Mouse (Mus musculus): ENCODE measurements at regions not wholly inside any gene's neighbourhood (a gene's known extent, or its start where the extent isn't known, plus 50 kb on each side); places are given as distances from the start of the nearest gene placed in this dataset.

GRCm38 (mm10) chr16:95824720-95825534 is 123.1 kb downstream of the Ets2 start:
- intact Hi-C loops (cut with DNase I): no loop called here
- DNase-seq (ENCODE audit: low spot score in 2 of 2): no peak

- intact Hi-C loops (cut with DNase I): no loop called here
- DNase-seq (ENCODE audit: low spot score in 2 of 2): peak; percentile 26 to 30
Measured at GRCm38 (mm10) chr16:95823803-95824202, 121.9 kb downstream of the Ets2 start.

GRCm38 (mm10) chr16:95821080-95821479 is 119.2 kb downstream of the Ets2 start:
- intact Hi-C loops (cut with DNase I): no loop called here
- no peak for DNase-seq (ENCODE audit: low spot score in 2 of 2)

GRCm38 (mm10) chr16:95820606-95821005 is 118.7 kb downstream of the Ets2 start:
- DNase-seq (ENCODE audit: low spot score in 2 of 2): no peak
- intact Hi-C loops (cut with DNase I): no loop called here

GRCm38 (mm10) chr16:95820013-95820412 is 118.1 kb downstream of the Ets2 start:
- intact Hi-C loops (cut with DNase I): no loop called here
- no peak for DNase-seq (ENCODE audit: low spot score in 2 of 2)

- no peak for DNase-seq (ENCODE audit: low spot score in 2 of 2)
- intact Hi-C loops (cut with DNase I): loop anchor here (5.0 kb wide), 1 partner anchor 39 kb away; no protein-coding TSS in a partner anchor
Measured at GRCm38 (mm10) chr16:95815966-95816365, 114.1 kb downstream of the Ets2 start.

GRCm38 (mm10) chr16:95815206-95815731 is 113.4 kb downstream of the Ets2 start:
- intact Hi-C loops (cut with DNase I): loop anchor here (5.0 kb wide), 1 partner anchor 38 kb away; no protein-coding TSS in a partner anchor
- DNase-seq (ENCODE audit: low spot score in 2 of 2): no peak

GRCm38 (mm10) chr16:95814513-95815118 is 112.7 kb downstream of the Ets2 start:
- intact Hi-C loops (cut with DNase I): loop anchor here (5.0 kb wide), 1 partner anchor 37 kb away; no protein-coding TSS in a partner anchor

GRCm38 (mm10) chr16:95811092-95811491 is 109.2 kb downstream of the Ets2 start:
- DNase-seq (ENCODE audit: low spot score in 2 of 2): no peak
- intact Hi-C loops (cut with DNase I): no loop called here

More at GRCm38 (mm10) chr16:95814513-95815118, 112.7 kb downstream of the Ets2 start:
- DNase-seq (ENCODE audit: low spot score in 2 of 2): peak; percentile 52 to 66

- DNase-seq (ENCODE audit: low spot score in 2 of 2): no peak
- intact Hi-C loops (cut with DNase I): no loop called here
Measured at GRCm38 (mm10) chr16:95809127-95809876, 107.4 kb downstream of the Ets2 start.

GRCm38 (mm10) chr16:95806510-95806909 is 104.6 kb downstream of the Ets2 start:
- intact Hi-C loops (cut with DNase I): no loop called here
- no peak for DNase-seq (ENCODE audit: low spot score in 2 of 2)

GRCm38 (mm10) chr16:95804199-95804598 is 102.3 kb downstream of the Ets2 start:
- no peak for DNase-seq (ENCODE audit: low spot score in 2 of 2)
- intact Hi-C loops (cut with DNase I): no loop called here

- DNase-seq (ENCODE audit: low spot score in 2 of 2): peak in 1 of 2 experiments; percentile 35
- intact Hi-C loops (cut with DNase I): no loop called here
Measured at GRCm38 (mm10) chr16:95802641-95803040, 100.8 kb downstream of the Ets2 start.

GRCm38 (mm10) chr16:95802207-95802606 is 100.3 kb downstream of the Ets2 start:
- peak in 1 of 2 experiments; percentile 25 for DNase-seq (ENCODE audit: low spot score in 2 of 2)
- intact Hi-C loops (cut with DNase I): no loop called here

GRCm38 (mm10) chr16:95800911-95801442 is 99.1 kb downstream of the Ets2 start:
- intact Hi-C loops (cut with DNase I): no loop called here

GRCm38 (mm10) chr16:95798582-95798981 is 96.7 kb downstream of the Ets2 start:
- intact Hi-C loops (cut with DNase I): no loop called here
- DNase-seq (ENCODE audit: low spot score in 2 of 2): no peak

More at GRCm38 (mm10) chr16:95800911-95801442, 99.1 kb downstream of the Ets2 start:
- DNase-seq (ENCODE audit: low spot score in 2 of 2): no peak

GRCm38 (mm10) chr16:95798099-95798498 is 96.2 kb downstream of the Ets2 start:
- intact Hi-C loops (cut with DNase I): no loop called here
- DNase-seq (ENCODE audit: low spot score in 2 of 2): no peak

- no peak for DNase-seq (ENCODE audit: low spot score in 2 of 2)
- intact Hi-C loops (cut with DNase I): no loop called here
Measured at GRCm38 (mm10) chr16:95797141-95797540, 95.3 kb downstream of the Ets2 start.

GRCm38 (mm10) chr16:95794876-95795275 is 93.0 kb downstream of the Ets2 start:
- DNase-seq (ENCODE audit: low spot score in 2 of 2): no peak
- intact Hi-C loops (cut with DNase I): no loop called here

- no peak for DNase-seq (ENCODE audit: low spot score in 2 of 2)
Measured at GRCm38 (mm10) chr16:95794281-95794727, 92.4 kb downstream of the Ets2 start.

More at GRCm38 (mm10) chr16:95794281-95794727, 92.4 kb downstream of the Ets2 start:
- intact Hi-C loops (cut with DNase I): no loop called here
